Mouse (Mus musculus): ENCODE data around the gene Baz1a. TPM values are rescaled to one million over a fixed set of nuclear protein-coding genes. Genes with fewer than 3 reads are reported as not detected.

Gene Baz1a
- polyA plus RNA-seq, 1 experiment = 3.1 TPM

GRCm38 (mm10) chr12:55056703-55057102 is 42.6 kb upstream of the Baz1a start:
- no peak overlapping the region for H3K4me3 ChIP-seq (ENCODE audit: low read depth, low read length)
- no peaks in the 10 kb centered on the region for H3K27me3 ChIP-seq (ENCODE audit: control insufficient read depth, insufficient read depth, low read length)
- TF ChIP-seq POLR2A (IDR thresholded peaks at IDR 0.05; ENCODE audit: low read depth, low read length) (no peak), CTCF (IDR thresholded peaks at IDR 0.05; ENCODE audit: extremely low read depth, insufficient read length, insufficient replicate concordance, low read depth, low read length) (no peak)
- H3K4me1 ChIP-seq (ENCODE audit: control insufficient read depth, insufficient read depth, insufficient read length, low read length) = no peaks in the 10 kb centered on the region
- peaks cover 8% of the 10 kb centered on the region for H3K36me3 ChIP-seq (ENCODE audit: control insufficient read depth, insufficient read depth, low read length)
- 74% methylated on average over 2 of the region's 2 CpGs for WGBS
- no peak overlapping the region for H3K27ac ChIP-seq (ENCODE audit: insufficient read depth, low read depth, low read length)

- TF ChIP-seq POLR2A (IDR thresholded peaks at IDR 0.05; ENCODE audit: low read depth, low read length) (no peak), CTCF (IDR thresholded peaks at IDR 0.05; ENCODE audit: extremely low read depth, insufficient read length, insufficient replicate concordance, low read depth, low read length) (no peak)
- no peaks in the 10 kb centered on the region for H3K27me3 ChIP-seq (ENCODE audit: control insufficient read depth, insufficient read depth, low read length)
- 35% methylated on average over 2 of the region's 2 CpGs for WGBS
- no peaks in the 10 kb centered on the region for H3K4me1 ChIP-seq (ENCODE audit: control insufficient read depth, insufficient read depth, insufficient read length, low read length)
- H3K27ac ChIP-seq (ENCODE audit: insufficient read depth, low read depth, low read length) = no peak overlapping the region
- no peak overlapping the region for H3K4me3 ChIP-seq (ENCODE audit: low read depth, low read length)
- H3K36me3 ChIP-seq (ENCODE audit: control insufficient read depth, insufficient read depth, low read length) = peaks cover 7% of the 10 kb centered on the region
Measured at GRCm38 (mm10) chr12:55054551-55055241, 40.5 kb upstream of the Baz1a start.

GRCm38 (mm10) chr12:55053267-55053666 is 39.1 kb upstream of the Baz1a start:
- TF ChIP-seq CTCF (IDR thresholded peaks at IDR 0.05; ENCODE audit: extremely low read depth, insufficient read length, insufficient replicate concordance, low read depth, low read length) (no peak), POLR2A (IDR thresholded peaks at IDR 0.05; ENCODE audit: low read depth, low read length) (no peak)
- WGBS = 90% methylated on average over 7 of the region's 7 CpGs
- Histone ChIP-seq H3K27ac (ENCODE audit: insufficient read depth, low read depth, low read length) (no peak overlapping the region), H3K27me3 (ENCODE audit: control insufficient read depth, insufficient read depth, low read length) (no peaks in the 10 kb centered on the region), H3K4me3 (ENCODE audit: low read depth, low read length) (no peak overlapping the region), H3K36me3 (ENCODE audit: control insufficient read depth, insufficient read depth, low read length) (no peaks in the 10 kb centered on the region), H3K4me1 (ENCODE audit: control insufficient read depth, insufficient read depth, insufficient read length, low read length) (no peaks in the 10 kb centered on the region)

GRCm38 (mm10) chr12:55051210-55052173 is 37.3 kb upstream of the Baz1a start:
- no peaks in the 10 kb centered on the region for H3K36me3 ChIP-seq (ENCODE audit: control insufficient read depth, insufficient read depth, low read length)
- no peaks in the 10 kb centered on the region for H3K27me3 ChIP-seq (ENCODE audit: control insufficient read depth, insufficient read depth, low read length)
- H3K4me1 ChIP-seq (ENCODE audit: control insufficient read depth, insufficient read depth, insufficient read length, low read length) = no peaks in the 10 kb centered on the region
- no peak overlapping the region for H3K27ac ChIP-seq (ENCODE audit: insufficient read depth, low read depth, low read length)
- TF ChIP-seq POLR2A (IDR thresholded peaks at IDR 0.05; ENCODE audit: low read depth, low read length) = no peak
- no peak for TF ChIP-seq CTCF (IDR thresholded peaks at IDR 0.05; ENCODE audit: extremely low read depth, insufficient read length, insufficient replicate concordance, low read depth, low read length)
- 82% methylated on average over 8 of the region's 8 CpGs for WGBS
- no peak overlapping the region for H3K4me3 ChIP-seq (ENCODE audit: low read depth, low read length)

GRCm38 (mm10) chr12:55049731-55050353 is 35.7 kb upstream of the Baz1a start:
- H3K4me3 ChIP-seq (ENCODE audit: low read depth, low read length) = no peak overlapping the region
- H3K27me3 ChIP-seq (ENCODE audit: control insufficient read depth, insufficient read depth, low read length) = no peaks in the 10 kb centered on the region
- WGBS = 84% methylated on average over 8 of the region's 8 CpGs
- TF ChIP-seq POLR2A (IDR thresholded peaks at IDR 0.05; ENCODE audit: low read depth, low read length) (no peak), CTCF (IDR thresholded peaks at IDR 0.05; ENCODE audit: extremely low read depth, insufficient read length, insufficient replicate concordance, low read depth, low read length) (no peak)
- H3K36me3 ChIP-seq (ENCODE audit: control insufficient read depth, insufficient read depth, low read length) = peaks cover 4% of the 10 kb centered on the region
- no peaks in the 10 kb centered on the region for H3K4me1 ChIP-seq (ENCODE audit: control insufficient read depth, insufficient read depth, insufficient read length, low read length)
- H3K27ac ChIP-seq (ENCODE audit: insufficient read depth, low read depth, low read length) = no peak overlapping the region

GRCm38 (mm10) chr12:55041011-55041410 is 26.9 kb upstream of the Baz1a start:
- 79% methylated on average over 15 of the region's 15 CpGs for WGBS
- TF ChIP-seq CTCF (IDR thresholded peaks at IDR 0.05; ENCODE audit: extremely low read depth, insufficient read length, insufficient replicate concordance, low read depth, low read length) = no peak
- no peak for TF ChIP-seq POLR2A (IDR thresholded peaks at IDR 0.05; ENCODE audit: low read depth, low read length)
- peaks cover 6% of the 10 kb centered on the region; the same call in 1 of the 2 replicates for H3K36me3 ChIP-seq (ENCODE audit: control insufficient read depth, insufficient read depth, low read length)
- H3K4me1 ChIP-seq (ENCODE audit: control insufficient read depth, insufficient read depth, insufficient read length, low read length) = no peaks in the 10 kb centered on the region
- no peaks in the 10 kb centered on the region for H3K27me3 ChIP-seq (ENCODE audit: control insufficient read depth, insufficient read depth, low read length)
- no peak overlapping the region for H3K4me3 ChIP-seq (ENCODE audit: low read depth, low read length)
- no peak overlapping the region for H3K27ac ChIP-seq (ENCODE audit: insufficient read depth, low read depth, low read length)
